Mouse (Mus musculus) thymus, adult 18-20 months (tissue): ENCODE data around the gene Nxpe2.

Experiments used
- DNase-seq, 2 experiments: peaks; one replicate each; pipeline ENCODE4 v3.0.0; 2022; ENCODE audit warnings: mixed read lengths in 2 of 2

The Nxpe2 gene

DNA sequence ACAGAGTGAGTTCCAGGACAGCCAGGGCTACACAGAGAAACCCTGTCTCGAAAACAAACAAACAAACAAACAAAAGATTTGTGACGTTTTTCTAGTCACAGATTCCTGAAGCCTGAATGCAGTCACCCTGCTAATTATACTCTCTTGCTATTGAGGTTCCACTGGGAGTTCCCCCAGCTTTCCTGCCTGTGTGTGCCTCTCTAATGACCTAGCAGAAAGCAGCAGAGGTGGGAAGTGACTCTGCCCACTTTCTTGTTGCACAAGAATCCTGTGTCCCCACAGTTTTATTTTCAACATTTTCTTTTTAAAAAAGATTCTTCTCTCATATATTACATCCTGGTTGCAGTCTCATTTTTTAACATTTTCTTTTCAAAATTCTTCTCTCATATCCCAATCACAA, 58.5 kb downstream of the Nxpe2 start:
- no peak for DNase-seq

GRCm38 (mm10) chr9:48290281-48290680, 63.0 kb downstream of the Nxpe2 start:
- DNase-seq, result no peak

DNA sequence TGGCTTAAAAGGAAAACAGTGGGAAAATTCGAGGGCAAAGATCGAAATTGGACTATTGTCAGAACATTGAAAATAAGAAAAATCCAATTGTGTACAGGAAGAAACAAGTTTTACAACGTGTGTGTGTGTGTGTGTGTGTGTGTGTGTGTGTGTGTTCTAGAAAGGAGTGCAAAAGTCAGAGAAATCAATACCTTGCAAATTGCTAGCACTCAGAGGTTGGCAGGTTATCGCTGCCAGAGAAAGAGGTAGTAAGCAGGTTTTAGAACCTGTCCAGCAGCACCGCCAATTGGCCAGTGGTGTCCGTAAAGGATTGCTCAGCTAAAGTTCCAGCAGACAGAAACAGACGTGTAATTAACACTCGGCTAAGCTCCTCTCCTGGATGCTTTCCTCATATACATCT, 69.0 kb downstream of the Nxpe2 start:
- no peak for DNase-seq

GRCm38 (mm10) chr9:48276831-48277230, 76.4 kb downstream of the Nxpe2 start:
- DNase-seq, result no peak
